Mouse (Mus musculus) embryonic facial prominence, embryonic 15.5 days (tissue): ENCODE data around the gene Abhd17c. TPM values are rescaled to one million over a fixed set of nuclear protein-coding genes. Genes with fewer than 3 reads are reported as not detected.
A peak's percentile ranks its signal among the peaks of the same experiment; 100 is the strongest.

Source experiments
- ATAC-seq: fragments of 200-750 bp; cut with Nextera tagmentation; 2 replicates; pipeline ENCODE4 v1.8.0; 2017; ENCODE audit warnings: low read depth, moderate TSS enrichment; ENCODE audit not compliant: insufficient number of reproducible peaks, low FRiP score, low TSS enrichment
- H3K27ac ChIP-seq: fragments of 300-500 bp; sonication (generic); replicated peaks from 2 replicates; pipeline ENCODE4 v1.5.1; 2015; ENCODE audit warnings: mild to moderate bottlenecking, inconsistent platforms
- H3K27me3 ChIP-seq: fragments of 300-500 bp; sonication (generic); 2 replicates; pipeline ENCODE4 v1.6.1; 2015; ENCODE audit warnings: inconsistent platforms
- H3K36me3 ChIP-seq: fragments of 300-500 bp; sonication (generic); 2 replicates; pipeline ENCODE4 v1.6.1; 2015; ENCODE audit warnings: mild to moderate bottlenecking, inconsistent platforms
- H3K4me1 ChIP-seq: fragments of 300-500 bp; sonication (generic); 2 replicates; pipeline ENCODE4 v1.6.1; 2015; ENCODE audit warnings: inconsistent platforms
- H3K4me2 ChIP-seq: fragments of 300-500 bp; sonication (generic); replicated peaks from 2 replicates; pipeline ENCODE4 v1.6.1; 2015; ENCODE audit warnings: mild to moderate bottlenecking, inconsistent platforms
- H3K4me3 ChIP-seq: fragments of 300-500 bp; sonication (generic); replicated peaks from 2 replicates; pipeline ENCODE4 v1.5.1; 2015; ENCODE audit warnings: mild to moderate bottlenecking, inconsistent platforms
- H3K9ac ChIP-seq: fragments of 300-500 bp; sonication (generic); 2 replicates; pipeline ENCODE4 v1.6.1; 2015; ENCODE audit warnings: inconsistent platforms
- H3K9me3 ChIP-seq: fragments of 300-500 bp; sonication (generic); replicated peaks from 2 replicates; pipeline ENCODE4 v1.6.1; 2016; ENCODE audit warnings: inconsistent platforms
- WGBS: fragments of 180-500 bp; shearing (Covaris S2); methylation state at CpG from one replicate; pipeline ENCODE4 v1.1.7; 2015; 5-methylcytosine and 5-hydroxymethylcytosine counted together
- polyA plus RNA-seq: library from polyadenylated mRNA; unstranded; fragments of >200 nt; fragmentation: Nextera tagmentation; extraction: Ambion mirVana; gene quantifications from 2 replicates; pipeline ENCODE4 v1.2.1, GENCODE M21; 2015

The Abhd17c gene
- polyA plus RNA-seq, 1 experiment from 2014 or later = 39.5 TPM

DNA sequence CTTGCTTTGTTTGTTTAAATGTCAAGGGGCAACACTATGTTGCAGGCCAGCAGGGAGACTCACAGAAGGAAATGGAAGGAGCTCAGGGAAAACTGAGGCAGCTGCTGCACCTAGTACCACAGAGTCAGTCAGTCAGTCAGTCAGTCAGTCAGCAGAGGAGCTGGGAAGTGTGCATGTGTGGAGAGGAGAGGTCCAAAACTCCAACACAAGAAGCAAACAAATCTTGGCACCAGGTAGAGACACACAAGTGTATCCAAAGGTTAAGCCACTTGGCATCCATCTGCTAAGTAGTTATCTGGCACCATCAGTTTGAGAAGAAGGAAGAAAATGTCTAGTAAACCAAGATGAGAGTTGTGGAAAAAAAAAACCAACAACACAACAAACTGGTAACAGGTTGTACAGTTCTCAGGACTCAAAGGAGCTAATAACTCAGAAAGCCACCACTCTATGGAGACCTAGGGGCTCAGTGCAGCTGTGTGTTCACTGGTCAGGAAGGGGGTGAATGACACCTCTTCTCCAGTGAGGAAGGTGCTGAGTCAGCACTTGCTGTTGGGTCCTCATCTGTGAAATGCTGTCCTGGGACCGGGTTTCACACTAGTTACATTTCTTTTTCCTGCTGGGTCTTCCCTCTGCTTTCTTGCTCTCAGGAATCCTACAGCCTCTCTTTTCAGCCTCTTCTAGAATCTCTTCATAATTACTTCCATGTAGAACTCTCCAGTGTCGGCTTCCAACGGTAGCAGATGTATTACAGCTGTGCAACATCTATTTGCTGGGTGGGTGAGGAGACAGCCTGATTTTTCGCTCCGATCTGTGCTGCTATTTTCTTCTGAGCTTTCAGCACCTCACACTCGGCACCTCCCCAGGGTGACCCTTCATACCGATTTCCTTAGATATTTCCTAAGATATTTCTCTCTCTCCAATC lies 34.8 kb downstream of the Abhd17c start:
- peaks cover 58% of the 10 kb centered on the region for H3K4me1 ChIP-seq
- no peaks in the 10 kb centered on the region for H3K27me3 ChIP-seq
- peaks cover 5% of the 10 kb centered on the region; the same call in 1 of the 2 replicates for H3K36me3 ChIP-seq
- no peaks in the 10 kb centered on the region for H3K9me3 ChIP-seq
- WGBS = 39% methylated on average over 7 of the region's 7 CpGs
- H3K4me2 ChIP-seq = no peak overlapping the region
- H3K4me3 ChIP-seq = no peak overlapping the region
- H3K27ac ChIP-seq = 0 out of 2 replicates have a peak overlapping the region, but pooled peaks have one; percentile 4
- H3K9ac ChIP-seq = no peak overlapping the region
- ATAC-seq = 0 out of 2 replicates have a peak, but pooled peaks have one; percentile 45

DNA sequence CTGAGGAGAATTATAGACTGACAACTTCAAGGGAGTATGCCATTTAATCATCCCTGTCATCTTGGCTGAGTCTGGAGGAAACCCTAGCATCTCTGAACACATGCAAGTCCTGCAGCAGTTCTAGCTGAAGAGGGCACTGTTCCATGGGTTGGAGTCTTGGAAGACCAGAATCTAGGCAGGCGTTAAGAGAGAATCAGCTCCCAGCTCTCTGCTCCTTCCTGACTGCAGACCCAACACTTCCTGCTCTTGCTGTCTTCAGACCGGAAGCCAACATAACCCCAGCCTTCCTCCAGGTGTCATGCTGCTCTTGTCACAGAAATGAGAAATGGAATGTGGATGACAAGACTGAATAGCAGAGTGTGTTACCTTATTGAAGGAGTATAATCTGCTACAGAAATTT lies 36.3 kb downstream of the Abhd17c start:
- WGBS = 64% methylated on average over 2 of the region's 2 CpGs
- H3K4me3 ChIP-seq = no peak overlapping the region
- H3K27me3 ChIP-seq = no peaks in the 10 kb centered on the region
- peaks cover 54% of the 10 kb centered on the region for H3K4me1 ChIP-seq
- H3K4me2 ChIP-seq = no peak overlapping the region
- H3K9ac ChIP-seq = no peak overlapping the region
- ATAC-seq = no peak
- H3K27ac ChIP-seq = no peak overlapping the region
- no peaks in the 10 kb centered on the region for H3K9me3 ChIP-seq
- peaks cover 5% of the 10 kb centered on the region; the same call in 1 of the 2 replicates for H3K36me3 ChIP-seq

DNA sequence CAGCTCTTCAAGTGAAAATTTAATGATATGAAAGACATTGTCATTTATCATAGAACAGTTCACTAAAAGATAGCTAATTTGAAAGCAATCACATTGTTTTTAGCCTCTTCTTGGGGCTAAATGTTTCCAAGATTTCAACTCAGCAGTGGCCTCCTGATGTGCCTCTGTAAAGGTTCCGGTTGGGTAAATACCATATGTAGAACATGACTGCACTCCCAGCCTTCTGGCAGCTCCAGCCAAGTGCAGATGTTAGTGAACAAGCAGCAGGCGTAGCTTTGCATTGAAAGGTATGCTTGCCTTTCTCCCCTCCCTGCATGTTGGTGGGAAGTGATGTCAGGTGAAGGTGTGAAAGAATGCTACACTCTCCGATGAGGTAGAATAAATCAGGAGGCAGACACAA lies 36.9 kb downstream of the Abhd17c start:
- Histone ChIP-seq H3K4me1 (peaks cover 48% of the 10 kb centered on the region), H3K36me3 (peaks cover 5% of the 10 kb centered on the region; the same call in 1 of the 2 replicates), H3K4me3 (no peak overlapping the region), H3K27me3 (no peaks in the 10 kb centered on the region), H3K9me3 (no peaks in the 10 kb centered on the region), H3K27ac (no peak overlapping the region), H3K4me2 (no peak overlapping the region), H3K9ac (no peak overlapping the region)
- ATAC-seq = no peak
- 46% methylated on average over 3 of the region's 3 CpGs for WGBS

DNA sequence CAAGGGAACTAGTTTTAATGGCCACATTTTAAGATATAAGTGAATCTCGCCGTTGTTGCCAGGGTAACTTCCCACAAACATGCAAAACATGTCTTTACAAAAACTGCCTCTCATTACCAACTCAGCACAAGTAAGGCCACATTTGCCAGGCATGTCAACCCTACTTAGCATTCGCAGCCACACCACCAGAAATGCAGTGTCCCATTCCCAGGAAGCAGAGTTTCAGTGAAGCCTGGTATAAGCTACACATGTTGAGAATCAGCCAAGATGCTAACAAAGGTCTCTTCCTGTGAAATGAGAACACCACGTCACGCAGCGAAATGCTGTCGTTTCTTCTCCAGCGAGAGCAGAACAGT lies 38.7 kb downstream of the Abhd17c start:
- Histone ChIP-seq H3K4me2 (no peak overlapping the region), H3K4me1 (peaks cover 42% of the 10 kb centered on the region), H3K9me3 (no peaks in the 10 kb centered on the region), H3K27me3 (no peaks in the 10 kb centered on the region), H3K36me3 (peaks cover 5% of the 10 kb centered on the region; the same call in 1 of the 2 replicates), H3K9ac (no peak overlapping the region), H3K4me3 (no peak overlapping the region), H3K27ac (no peak overlapping the region)
- 53% methylated on average over 8 of the region's 8 CpGs for WGBS
- no peak; the same call in 1 of the 2 replicates for ATAC-seq

DNA sequence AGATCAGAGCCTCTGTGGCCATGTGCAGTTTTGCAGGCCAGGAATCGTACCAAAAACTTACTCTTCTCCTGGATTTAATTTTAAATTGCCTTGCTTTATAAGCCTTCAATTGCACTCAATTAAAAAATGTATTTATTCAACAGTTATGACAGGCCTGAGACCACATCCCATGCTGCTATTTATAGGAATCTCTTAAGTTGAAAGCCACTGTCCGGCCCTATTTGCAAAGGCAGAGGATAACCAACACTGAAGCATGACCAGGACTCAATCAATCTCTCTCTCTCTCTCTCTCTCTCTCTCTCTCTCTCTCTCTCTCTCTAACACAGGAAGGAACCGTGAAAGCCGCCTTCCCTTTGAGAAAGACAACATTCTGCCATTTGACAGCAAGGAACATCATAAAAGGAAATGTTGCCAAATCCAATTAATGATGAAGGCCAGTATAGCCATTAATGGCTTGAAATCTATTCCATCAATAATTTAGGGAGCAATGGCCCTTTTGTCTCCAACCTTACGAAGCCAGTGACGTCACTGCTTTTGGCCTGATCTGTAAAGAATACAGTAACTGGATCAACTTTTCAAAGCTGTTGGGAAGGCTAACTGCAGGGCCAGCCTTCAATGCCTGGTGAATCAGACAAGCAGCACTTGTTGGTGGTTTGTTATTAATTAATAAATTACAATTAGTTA lies 39.2 kb downstream of the Abhd17c start:
- Histone ChIP-seq H3K4me3 (no peak overlapping the region), H3K9ac (no peak overlapping the region), H3K4me1 (peaks cover 37% of the 10 kb centered on the region), H3K27me3 (no peaks in the 10 kb centered on the region), H3K36me3 (peaks cover 5% of the 10 kb centered on the region; the same call in 1 of the 2 replicates), H3K9me3 (no peaks in the 10 kb centered on the region), H3K4me2 (no peak overlapping the region), H3K27ac (no peak overlapping the region)
- ATAC-seq = no peak
- WGBS = 77% methylated on average over 6 of the region's 6 CpGs

DNA sequence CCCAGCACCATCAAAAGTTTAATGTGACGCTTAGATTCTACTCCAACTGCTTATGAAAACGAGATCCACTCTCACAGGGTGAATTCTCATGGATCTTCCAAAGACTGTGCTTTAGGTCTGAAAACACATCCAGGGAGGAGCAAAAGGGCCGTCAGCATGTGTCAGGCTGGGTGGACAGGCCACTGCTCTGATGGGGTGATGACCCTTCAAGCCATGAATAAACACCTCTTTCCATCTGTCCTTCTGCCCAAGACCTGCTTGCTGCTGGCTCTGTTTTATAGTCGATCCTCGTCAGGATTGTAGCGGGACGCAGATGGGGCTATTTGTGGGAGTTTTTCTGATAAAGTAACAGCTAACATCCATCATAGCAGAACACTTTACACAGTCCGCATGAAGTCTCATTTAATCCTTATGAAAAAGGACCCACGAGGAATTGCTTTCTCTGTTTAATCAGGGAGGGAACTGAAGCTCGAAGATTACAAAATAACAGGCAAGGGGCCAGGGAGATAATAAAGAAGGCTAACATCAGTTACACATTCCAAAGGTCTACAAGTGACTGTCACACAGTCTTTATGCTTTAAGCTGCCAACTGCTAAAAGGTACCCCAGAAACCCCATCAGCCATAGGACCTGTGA lies 39.9 kb downstream of the Abhd17c start:
- no peaks in the 10 kb centered on the region for H3K27me3 ChIP-seq
- H3K4me3 ChIP-seq = no peak overlapping the region
- H3K36me3 ChIP-seq = peaks cover 5% of the 10 kb centered on the region; the same call in 1 of the 2 replicates
- H3K27ac ChIP-seq = no peak overlapping the region
- H3K4me2 ChIP-seq = no peak overlapping the region
- H3K4me1 ChIP-seq = peaks cover 31% of the 10 kb centered on the region
- no peak for ATAC-seq
- WGBS = 81% methylated on average over 10 of the region's 10 CpGs
- no peak overlapping the region for H3K9ac ChIP-seq
- H3K9me3 ChIP-seq = no peaks in the 10 kb centered on the region

DNA sequence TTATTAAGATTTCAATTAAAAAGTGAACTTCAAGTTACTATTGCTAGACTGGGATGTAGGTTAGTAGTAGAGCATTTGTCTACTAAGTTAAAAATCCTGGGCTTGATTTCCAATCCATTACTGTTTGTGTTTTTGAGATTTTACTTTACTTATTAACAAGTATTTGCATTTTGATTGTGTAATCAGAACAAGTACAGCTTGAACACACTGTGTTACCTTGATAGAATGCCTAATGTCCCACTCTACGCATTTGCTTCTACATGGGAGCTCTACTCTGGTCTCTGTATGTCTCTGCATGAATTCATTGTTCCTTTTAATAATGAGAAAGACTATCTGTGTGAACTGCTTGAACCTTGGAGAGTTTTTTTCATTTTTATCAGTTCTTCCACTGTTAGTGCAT lies 44.8 kb downstream of the Abhd17c start:
- H3K36me3 ChIP-seq = no peaks in the 10 kb centered on the region; the same call in 1 of the 2 replicates
- H3K9ac ChIP-seq = no peak overlapping the region
- no peak overlapping the region for H3K4me2 ChIP-seq
- no peak overlapping the region for H3K27ac ChIP-seq
- no peaks in the 10 kb centered on the region for H3K4me1 ChIP-seq
- no peaks in the 10 kb centered on the region for H3K27me3 ChIP-seq
- 92% methylated on average over 1 of the region's 1 CpGs for WGBS
- no peaks in the 10 kb centered on the region for H3K9me3 ChIP-seq
- H3K4me3 ChIP-seq = no peak overlapping the region
- ATAC-seq = no peak

DNA sequence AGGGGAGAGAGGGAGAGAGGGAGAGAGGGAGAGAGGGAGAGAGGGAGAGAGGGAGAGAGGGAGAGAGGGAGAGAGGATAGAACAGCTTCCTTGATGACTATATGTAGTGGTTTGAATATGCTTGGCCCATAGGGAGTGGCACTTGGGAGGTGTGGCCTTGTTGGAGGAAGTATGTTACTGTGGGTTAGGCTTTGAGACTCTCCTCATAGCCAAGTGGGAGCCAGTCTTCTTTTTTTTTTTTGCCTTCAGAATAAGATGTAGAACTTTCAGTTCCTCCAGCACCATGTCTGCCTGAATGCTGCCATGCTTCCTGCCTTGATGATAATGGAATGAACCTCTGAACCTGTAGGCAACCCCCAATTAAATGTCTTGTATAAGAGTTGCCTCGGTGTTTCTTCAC lies 49.1 kb downstream of the Abhd17c start:
- WGBS = 85% methylated on average over 1 of the region's 1 CpGs
- Histone ChIP-seq H3K9me3 (no peaks in the 10 kb centered on the region), H3K4me2 (no peak overlapping the region), H3K9ac (no peak overlapping the region), H3K27me3 (no peaks in the 10 kb centered on the region), H3K4me3 (no peak overlapping the region), H3K4me1 (no peaks in the 10 kb centered on the region), H3K27ac (no peak overlapping the region), H3K36me3 (no peaks in the 10 kb centered on the region)
- ATAC-seq = no peak

DNA sequence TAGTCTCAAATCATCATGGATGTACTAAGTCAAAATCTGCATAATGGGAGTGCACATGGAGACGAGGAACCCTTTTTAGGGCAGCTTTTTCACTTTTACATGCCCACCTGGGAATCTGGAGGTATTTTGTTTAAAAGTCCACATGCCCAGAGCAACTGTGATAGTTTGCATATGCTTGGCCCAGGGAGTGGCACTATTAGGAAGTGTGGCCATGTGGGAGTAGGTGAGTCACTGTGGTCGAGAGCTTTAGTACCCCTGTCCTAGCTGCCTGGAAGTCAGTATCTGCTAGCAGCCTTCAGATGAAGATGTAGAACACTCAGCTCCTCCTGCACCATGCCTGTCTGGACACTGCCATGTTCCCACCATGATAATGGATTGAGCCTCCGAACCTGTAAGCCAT lies 51.0 kb downstream of the Abhd17c start:
- no peak for ATAC-seq
- WGBS = 81% methylated on average over 3 of the region's 3 CpGs
- H3K27ac ChIP-seq = no peak overlapping the region
- H3K4me1 ChIP-seq = no peaks in the 10 kb centered on the region
- H3K4me2 ChIP-seq = no peak overlapping the region
- no peaks in the 10 kb centered on the region for H3K27me3 ChIP-seq
- no peak overlapping the region for H3K9ac ChIP-seq
- H3K9me3 ChIP-seq = no peaks in the 10 kb centered on the region
- H3K4me3 ChIP-seq = no peak overlapping the region
- H3K36me3 ChIP-seq = no peaks in the 10 kb centered on the region

DNA sequence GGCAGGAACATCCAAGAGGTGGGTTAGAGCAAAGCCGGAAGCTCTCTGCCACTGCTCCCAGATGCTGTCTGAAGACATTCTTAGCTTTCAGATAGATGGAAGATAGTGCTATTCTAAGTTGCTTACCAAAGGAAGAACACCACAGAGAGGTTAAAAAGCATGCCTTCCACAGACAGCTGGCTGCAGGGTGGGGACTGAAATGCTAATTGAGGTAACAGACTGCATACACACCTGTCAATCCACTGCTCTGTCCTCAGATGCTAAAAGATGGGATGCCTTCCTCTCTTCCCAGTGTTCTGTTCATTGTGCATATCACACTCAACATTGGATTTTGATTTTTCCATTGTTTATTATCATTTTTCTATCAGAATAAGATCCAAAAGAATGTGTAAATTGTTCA lies 53.6 kb downstream of the Abhd17c start:
- WGBS = 81% methylated on average over 1 of the region's 1 CpGs
- no peak overlapping the region for H3K27ac ChIP-seq
- no peaks in the 10 kb centered on the region for H3K4me1 ChIP-seq
- H3K27me3 ChIP-seq = no peaks in the 10 kb centered on the region
- no peaks in the 10 kb centered on the region for H3K36me3 ChIP-seq
- no peak for ATAC-seq
- H3K4me2 ChIP-seq = no peak overlapping the region
- no peaks in the 10 kb centered on the region for H3K9me3 ChIP-seq
- H3K9ac ChIP-seq = no peak overlapping the region
- no peak overlapping the region for H3K4me3 ChIP-seq

DNA sequence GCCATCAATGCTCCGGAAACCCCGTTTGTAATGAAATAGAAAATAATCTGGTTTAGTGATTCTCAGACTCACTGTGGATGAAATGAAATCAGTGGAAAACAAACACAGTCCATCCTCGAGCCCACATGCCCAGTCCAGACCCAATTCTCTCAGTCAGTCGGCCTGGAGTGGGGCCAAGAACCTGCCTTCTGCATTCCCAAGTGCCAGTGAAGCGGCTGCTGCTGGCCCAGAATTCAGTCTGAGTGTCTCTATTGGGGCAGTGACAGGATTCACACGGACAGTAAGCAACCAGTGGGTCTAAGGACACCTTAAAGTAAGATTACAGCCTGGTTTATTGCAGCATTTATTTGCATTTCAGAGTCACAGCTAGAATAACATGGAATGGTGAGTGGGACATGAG lies 55.2 kb downstream of the Abhd17c start:
- H3K27ac ChIP-seq = no peak overlapping the region
- WGBS = 67% methylated on average over 6 of the region's 6 CpGs
- H3K4me3 ChIP-seq = no peak overlapping the region
- H3K9ac ChIP-seq = no peak overlapping the region
- no peak for ATAC-seq
- H3K4me2 ChIP-seq = no peak overlapping the region
- H3K36me3 ChIP-seq = no peaks in the 10 kb centered on the region
- no peaks in the 10 kb centered on the region for H3K9me3 ChIP-seq
- no peaks in the 10 kb centered on the region for H3K4me1 ChIP-seq
- H3K27me3 ChIP-seq = no peaks in the 10 kb centered on the region
